Mouse (Mus musculus): Measurements from ENCODE around the gene Tor3a.

Gene Tor3a

GRCm38 (mm10) chr1:156674195-156675000 is at the start of gene Tor3a:
Gene Tor3a (minus strand): TSS chr1:156674356.
- DNase-seq: peak; percentile 54 to 58

DNA sequence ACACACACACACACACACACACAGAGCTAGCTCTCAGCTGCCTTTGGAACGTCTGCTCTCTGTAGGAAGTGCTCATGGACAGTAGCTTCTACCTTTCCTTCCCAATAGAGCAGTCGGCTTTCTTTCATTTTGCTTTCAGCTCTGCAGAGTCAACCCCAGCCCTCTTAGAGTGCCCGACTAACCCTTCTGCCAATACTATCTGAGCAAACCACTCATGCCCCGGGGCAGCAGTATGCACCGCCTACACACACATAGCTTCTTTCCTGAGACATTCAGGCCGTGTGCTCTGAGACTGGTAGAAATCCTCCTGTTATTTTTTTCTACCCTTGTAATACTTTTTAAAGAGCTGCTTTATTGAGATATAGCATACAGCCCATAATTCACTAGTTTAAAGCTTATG is 47.9 kb upstream of the Tor3a start:
- DNase-seq: no peak

GRCm38 (mm10) chr1:156720046-156720445 is 45.9 kb upstream of the Tor3a start:
- DNase-seq: no peak

- peak; percentile 95 to 98 for DNase-seq
These were observed 45.0 kb upstream of the Tor3a start, which contains the start of gene Fam20b for GRCm38 (mm10) chr1:156718950-156719805. Gene Fam20b (minus strand): TSS chr1:156719086.

- peak in 1 of 2 experiments; percentile 57 for DNase-seq
These were observed 44.3 kb upstream of the Tor3a start for GRCm38 (mm10) chr1:156718286-156718949.

DNA sequence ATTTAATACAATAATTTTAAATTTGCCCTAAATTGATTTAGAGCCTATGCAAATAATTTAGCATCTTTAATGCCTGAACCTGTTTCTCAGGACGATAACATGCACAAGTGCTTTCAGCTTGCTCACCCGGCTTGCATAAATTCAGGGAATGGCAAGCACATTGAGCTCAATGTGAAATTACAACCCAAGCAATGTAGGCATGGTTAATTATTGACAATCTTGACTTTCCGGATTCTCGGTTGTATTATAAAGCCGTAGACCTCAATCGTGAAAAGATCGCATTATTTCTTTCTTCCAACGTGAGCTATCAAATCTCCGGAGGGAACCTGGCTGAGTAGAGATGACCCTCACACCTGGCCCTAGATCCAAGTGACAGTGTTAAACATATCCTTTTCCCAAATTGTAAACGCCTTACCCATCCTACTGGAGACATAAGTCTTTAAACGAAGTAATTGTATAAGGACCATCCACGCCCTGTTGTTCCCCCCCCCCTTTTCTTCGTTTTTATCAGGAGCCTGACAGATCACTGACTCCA is 43.7 kb upstream of the Tor3a start:
- DNase-seq: no peak

GRCm38 (mm10) chr1:156716681-156717080 is 42.5 kb upstream of the Tor3a start:
- no peak for DNase-seq

GRCm38 (mm10) chr1:156710472-156711098 is 36.4 kb upstream of the Tor3a start:
- DNase-seq: no peak

GRCm38 (mm10) chr1:156708672-156709071 is 34.5 kb upstream of the Tor3a start:
- no peak for DNase-seq

- DNase-seq: no peak
These were observed 31.6 kb upstream of the Tor3a start for GRCm38 (mm10) chr1:156705696-156706285.

DNA sequence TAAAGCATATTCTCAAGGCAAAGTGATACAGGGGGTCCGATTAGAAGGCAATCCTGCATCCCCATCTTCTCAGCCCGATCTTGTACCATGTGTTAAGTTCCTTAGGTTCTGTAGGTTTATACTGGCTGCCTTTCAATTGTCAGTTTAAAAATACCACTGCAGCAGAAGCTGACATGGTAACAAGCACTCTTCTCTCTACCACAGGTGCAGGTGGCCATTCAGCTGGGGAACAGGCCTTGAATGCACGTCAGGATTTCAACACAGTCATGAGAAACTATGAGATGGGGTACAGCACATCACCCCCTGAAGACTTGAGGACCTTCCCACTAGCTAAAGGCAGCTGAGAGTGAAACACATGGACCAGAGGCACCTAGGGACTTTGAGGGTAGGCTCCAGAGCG is 29.3 kb upstream of the Tor3a start:
- no peak for DNase-seq

GRCm38 (mm10) chr1:156702151-156702550 is 28.0 kb upstream of the Tor3a start:
- no peak for DNase-seq

DNA sequence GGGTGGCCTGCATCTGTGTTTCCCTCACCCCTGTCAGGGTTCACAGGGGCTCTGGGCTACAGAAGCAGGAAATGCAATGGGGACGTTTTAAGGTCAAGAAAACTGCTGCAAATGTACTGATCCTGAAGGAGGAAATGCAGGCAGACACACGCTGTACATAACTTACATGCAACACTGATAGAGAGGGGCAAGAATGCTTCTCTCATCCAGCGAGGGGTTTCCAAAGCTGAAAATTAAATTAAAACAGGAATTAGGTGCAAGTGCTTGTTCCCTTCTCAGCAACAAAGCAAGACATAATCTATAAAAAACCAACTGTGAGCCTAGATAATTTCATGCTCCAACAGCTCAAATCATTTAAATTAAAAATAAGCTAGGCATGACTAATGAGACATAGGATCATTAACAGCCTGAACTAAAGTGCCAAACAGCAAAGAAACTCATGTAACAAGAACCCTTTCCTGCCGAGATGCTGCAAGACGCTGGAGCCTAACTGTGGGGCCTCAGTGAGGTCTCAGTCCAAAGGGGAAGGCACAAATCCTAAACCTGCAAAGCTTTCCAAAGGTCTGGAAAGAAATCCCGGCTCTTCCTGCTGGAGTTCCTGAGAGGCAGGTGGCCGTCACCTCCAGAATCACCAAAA is 12.0 kb upstream of the Tor3a start:
- no peak for DNase-seq

DNA sequence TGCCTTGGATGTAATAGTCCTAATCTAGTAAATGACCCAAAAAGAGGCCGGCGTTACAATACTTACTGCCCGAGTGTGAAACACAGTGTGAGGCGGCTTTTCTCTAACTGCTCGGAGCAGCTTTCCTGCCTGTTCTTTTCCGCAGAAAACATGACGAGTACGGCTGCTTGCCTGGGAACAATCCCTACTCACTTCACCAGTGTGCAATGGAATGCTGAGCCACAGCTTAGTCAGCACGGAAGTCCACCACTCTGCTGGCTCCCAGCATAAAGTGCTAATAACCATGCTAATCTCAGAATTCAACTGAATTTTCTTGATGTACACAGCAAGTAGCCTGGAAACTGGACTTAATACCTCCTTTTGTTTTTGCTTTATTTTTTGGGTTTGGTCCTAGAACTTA is 5.4 kb upstream of the Tor3a start:
- DNase-seq: no peak

- no peak for DNase-seq
These were observed 3.1 kb upstream of the Tor3a start for GRCm38 (mm10) chr1:156677230-156677629.

DNA sequence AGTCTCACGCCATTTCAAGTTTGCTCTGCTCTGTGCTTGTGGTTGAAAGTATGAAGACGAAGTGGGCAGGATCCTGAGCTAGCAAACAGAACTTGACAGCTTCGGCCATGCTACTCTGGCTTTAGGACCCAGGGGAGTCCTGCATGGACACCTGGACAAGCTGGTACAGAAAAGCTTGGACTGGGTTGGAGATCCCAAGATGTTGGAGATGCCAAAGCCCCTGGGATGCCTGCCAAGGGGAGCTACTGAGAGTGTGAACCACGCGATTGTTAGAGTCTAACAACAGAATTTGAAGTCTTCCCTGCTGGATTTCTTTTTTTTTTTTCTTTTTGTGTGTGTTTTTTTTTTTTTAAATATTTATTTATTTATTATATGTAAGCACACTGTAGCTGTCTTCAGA is 2.4 kb upstream of the Tor3a start:
- peak; percentile 41 to 48 for DNase-seq

DNA sequence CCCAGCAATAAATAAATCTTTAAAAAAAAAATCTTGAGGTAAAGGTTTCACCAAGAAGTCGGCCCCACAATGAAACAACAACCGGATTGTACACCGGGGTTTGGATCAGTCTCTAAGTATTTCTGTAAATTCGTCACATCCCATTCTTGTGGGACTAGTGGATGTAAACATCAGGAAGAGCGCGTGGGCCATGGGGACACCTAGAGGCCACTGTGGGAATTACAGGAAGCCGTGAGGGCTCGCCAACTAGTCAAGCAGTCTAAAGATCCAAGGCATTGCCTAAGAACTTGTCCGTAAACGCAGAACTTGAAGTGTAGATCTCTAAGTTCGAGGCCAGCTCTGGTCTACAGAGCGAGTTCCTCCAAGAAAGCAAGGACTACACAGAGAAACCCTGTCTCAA is 2.0 kb upstream of the Tor3a start:
- peak; percentile 63 to 64 for DNase-seq

DNA sequence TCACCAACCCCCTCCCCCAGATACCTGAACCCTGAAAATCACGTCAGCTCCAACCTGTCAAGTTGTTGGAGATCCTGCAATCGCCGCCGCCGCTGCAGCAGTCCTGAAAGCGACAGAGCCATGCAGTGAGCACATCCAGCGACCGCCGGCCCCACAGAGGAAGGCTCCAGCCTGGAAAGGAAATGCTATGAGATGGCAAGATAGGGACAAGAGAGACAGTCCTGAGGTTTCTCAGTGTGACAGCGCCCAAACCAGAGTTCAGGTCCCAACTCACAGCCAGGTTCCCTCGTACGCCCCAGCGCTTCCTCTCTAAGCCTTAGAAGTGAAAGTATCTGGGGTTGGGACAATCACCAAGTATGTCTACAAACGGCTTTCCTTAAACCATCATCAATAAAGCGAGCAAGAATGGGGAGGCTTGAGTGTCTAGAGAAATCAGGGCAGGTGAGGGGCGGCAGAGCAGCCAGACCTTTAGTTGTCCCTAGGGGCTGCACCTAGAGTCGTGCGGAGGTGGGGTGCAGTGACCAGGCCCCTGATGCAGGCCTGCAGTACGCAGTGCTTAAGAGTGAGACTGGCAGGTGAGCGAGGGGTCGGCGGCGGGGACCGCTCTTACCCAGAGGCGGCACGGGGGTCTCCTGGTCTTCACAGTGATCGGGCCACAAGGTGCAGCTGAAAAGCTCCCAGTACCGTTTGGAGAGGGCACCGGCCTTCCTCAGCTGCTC is 521 bp downstream of the Tor3a start:
- peak in 1 of 2 experiments; percentile 38 for DNase-seq

GRCm38 (mm10) chr1:156672720-156673475 is 1.3 kb downstream of the Tor3a start:
- no peak for DNase-seq

- DNase-seq: no peak
These were observed 2.2 kb downstream of the Tor3a start for GRCm38 (mm10) chr1:156671921-156672320.

Measured in cerebellum, postnatal 36 days (tissue).